Mouse (Mus musculus) layer of hippocampus, adult 11-12 months (tissue): ENCODE data around the gene Olfr846.

ENCODE experiments used
- DNase-seq: peaks from one replicate; pipeline ENCODE4 v3.0.0; 2022; ENCODE audit warnings: low spot score

The Olfr846 gene

GRCm38 (mm10) chr9:19363905-19364304 lies at the start of gene Olfr846:
Gene Olfr846, minus strand, starts transcription at chr9:19364005.
- DNase-seq, result no peak

GRCm38 (mm10) chr9:19378569-19378968 lies 14.8 kb upstream of the Olfr846 start, which contains the start of gene Olfr847:
Gene Olfr847, minus strand, starts transcription at chr9:19378669.
- no peak for DNase-seq

GRCm38 (mm10) chr9:19336157-19336556 lies 27.6 kb downstream of the Olfr846 start, which contains the start of gene Olfr845:
Gene Olfr845, plus strand, starts transcription at chr9:19336457.
- no peak for DNase-seq

- no peak for DNase-seq
Measured at GRCm38 (mm10) chr9:19316047-19316446, 47.8 kb downstream of the Olfr846 start, which contains the start of gene Olfr844. Gene Olfr844, plus strand, starts transcription at chr9:19316347.
